In genomic region chr7:43311632-43312031, GRCm38 (mm10) we compare ENCODE assay signal across 9 mouse cellular contexts. TPM values are rescaled to one million over a fixed set of nuclear protein-coding genes. Genes with fewer than 3 reads are reported as not detected.
A peak's percentile ranks its signal among the peaks of the same experiment; 100 is the strongest.
DNase-seq lines count a peak whose midpoint lies in the region; ATAC-seq lines count a peak whose summit lies in the region.
"Had no signal": no experiment of that assay in that cellular context is flagged by ENCODE, and none has a peak within 500 bp of the region (broad histone marks: within the 10 kb centered on the region; RNA-seq: fewer than 3 reads in every experiment).

No protein-coding gene starts in this region.

- H3K4me2 ChIP-seq in forebrain, embryonic 15.5 days (replicated peaks) = peak overlapping the region; percentile 84
- peak overlapping the region; percentile 82 for H3K4me2 ChIP-seq in kidney, embryonic 16.5 days (replicated peaks; ENCODE audit: low read depth, low read length)
- H3K4me2 ChIP-seq in midbrain, embryonic 15.5 days = peak overlapping the region; percentile 69

- no peak for ATAC-seq in forebrain, embryonic 15.5 days (replicated peaks)
- no peak for ATAC-seq in kidney, embryonic 16.5 days (ENCODE audit: low FRiP score, low TSS enrichment)
- ATAC-seq in midbrain, embryonic 15.5 days (replicated peaks) = no peak

- H3K27me3 ChIP-seq in forebrain, embryonic 15.5 days = no peaks in the 10 kb centered on the region
- H3K27me3 ChIP-seq in kidney, embryonic 16.5 days (ENCODE audit: insufficient read depth, low read length) = no peaks in the 10 kb centered on the region
- no peaks in the 10 kb centered on the region for H3K27me3 ChIP-seq in midbrain, embryonic 15.5 days (replicated peaks)
- H3K27me3 ChIP-seq: Patski had no signal

- H3K4me3 ChIP-seq in forebrain, embryonic 15.5 days = peak overlapping the region; percentile 65
- H3K4me3 ChIP-seq in kidney, embryonic 16.5 days (ENCODE audit: low read length) = peak overlapping the region; percentile 72
- peak overlapping the region; percentile 62 for H3K4me3 ChIP-seq in midbrain, embryonic 15.5 days

- H3K9me3 ChIP-seq in forebrain, embryonic 15.5 days = no peaks in the 10 kb centered on the region
- no peaks in the 10 kb centered on the region for H3K9me3 ChIP-seq in kidney, embryonic 16.5 days (ENCODE audit: low read length)
- no peaks in the 10 kb centered on the region for H3K9me3 ChIP-seq in midbrain, embryonic 15.5 days

- peaks cover 13% of the 10 kb centered on the region for H3K4me1 ChIP-seq in forebrain, embryonic 15.5 days
- peaks cover 11% of the 10 kb centered on the region for H3K4me1 ChIP-seq in kidney, embryonic 16.5 days (ENCODE audit: insufficient read depth, low read length)
- H3K4me1 ChIP-seq in midbrain, embryonic 15.5 days = peaks cover 25% of the 10 kb centered on the region

- H3K36me3 ChIP-seq in forebrain, embryonic 15.5 days = peaks cover 26% of the 10 kb centered on the region; the same call in 1 of the 2 replicates
- 0 out of 2 replicates have a peak, but pooled peaks cover 10% of the 10 kb centered on the region for H3K36me3 ChIP-seq in kidney, embryonic 16.5 days (ENCODE audit: insufficient read depth, low read length)
- peaks cover 11% of the 10 kb centered on the region; the same call in 1 of the 2 replicates for H3K36me3 ChIP-seq in midbrain, embryonic 15.5 days (replicated peaks)

- peak; percentile 20 for DNase-seq in kidney, adult 9 months
- DNase-seq in kidney, adult 18-20 months = no peak
- DNase-seq in urinary bladder, adult 18-20 months (ENCODE audit: low spot score in 2 of 2) = no peak
- no peak for DNase-seq in frontal cortex, postnatal 25 days (ENCODE audit: low spot score in 2 of 2)
- DNase-seq in yolk sac, embryonic 10.5 days (ENCODE audit: low spot score) = no peak

- no peak overlapping the region for H3K9ac ChIP-seq in forebrain, embryonic 15.5 days (replicated peaks)
- H3K9ac ChIP-seq in kidney, embryonic 16.5 days (replicated peaks; ENCODE audit: low read length) = no peak overlapping the region
- H3K9ac ChIP-seq in midbrain, embryonic 15.5 days = no peak overlapping the region

- H3K27ac ChIP-seq in forebrain, embryonic 15.5 days (replicated peaks) = no peak overlapping the region
- no peak overlapping the region for H3K27ac ChIP-seq in kidney, embryonic 16.5 days (ENCODE audit: low read length)
- no peak overlapping the region for H3K27ac ChIP-seq in midbrain, embryonic 15.5 days

- 84% methylated on average over 6 of the region's 6 CpGs for WGBS in forebrain, embryonic 15.5 days
- 61% methylated on average over 6 of the region's 6 CpGs for WGBS in kidney, embryonic 16.5 days
- 79% methylated on average over 6 of the region's 6 CpGs for WGBS in midbrain, embryonic 15.5 days

RNA-seq across cellular contexts. Expression of gene Zfp715, which starts 1.5 kb away (rescaled TPM):
- 19.0 and 21.5 TPM in 2 replicates for polyA plus RNA-seq in forebrain, embryonic 15.5 days (2015; fragmentation: Nextera tagmentation; extraction: Ambion mirVana)
- polyA plus RNA-seq in kidney, embryonic 16.5 days (2015; fragmentation: Nextera tagmentation; extraction: Ambion mirVana) = 14.9 TPM in 2 replicates
- polyA plus RNA-seq in midbrain, embryonic 15.5 days (2015; fragmentation: Nextera tagmentation; extraction: Ambion mirVana) = 20.1 and 22.7 TPM in 2 replicates

RNA-seq across cellular contexts. Expression of gene Siglecf, which starts 39.5 kb away (rescaled TPM):
- 0.08 and 0.09 TPM in 2 replicates for polyA plus RNA-seq in forebrain, embryonic 15.5 days (2015; fragmentation: Nextera tagmentation; extraction: Ambion mirVana)
- not detected in 2 replicates for polyA plus RNA-seq in kidney, embryonic 16.5 days (2015; fragmentation: Nextera tagmentation; extraction: Ambion mirVana)
- polyA plus RNA-seq in midbrain, embryonic 15.5 days (2015; fragmentation: Nextera tagmentation; extraction: Ambion mirVana) = 0.17 and 0.34 TPM in 2 replicates
- polyA plus RNA-seq: Patski had no signal
